Mouse (Mus musculus) heart, postnatal 36 days (tissue): ENCODE data around the gene Gm3371. TPM values are rescaled to one million over a fixed set of nuclear protein-coding genes. Genes with fewer than 3 reads are reported as not detected.
"Not testable (repeated sequence)": the region's sequence is repeated elsewhere in the genome, so short reads cannot be mapped to it uniquely, and the experiment has no call there.

ENCODE experiments used
- DNase-seq, 2 experiments: peaks; one replicate each; pipeline ENCODE4 v3.0.0; 2021 to 2022
- intact Hi-C: fragments of 180-260 bp; cut with DNase I; formaldehyde crosslinking; loops from one replicate; pipeline ENCODE4 v1.15.1; 2025
- total RNA-seq, 2 experiments: library from RNA; stranded (reverse); gene quantifications; 2 replicates each; pipeline ENCODE4 v1.2.3; 2021

Gene Gm3371
- not detected for total RNA-seq

DNA sequence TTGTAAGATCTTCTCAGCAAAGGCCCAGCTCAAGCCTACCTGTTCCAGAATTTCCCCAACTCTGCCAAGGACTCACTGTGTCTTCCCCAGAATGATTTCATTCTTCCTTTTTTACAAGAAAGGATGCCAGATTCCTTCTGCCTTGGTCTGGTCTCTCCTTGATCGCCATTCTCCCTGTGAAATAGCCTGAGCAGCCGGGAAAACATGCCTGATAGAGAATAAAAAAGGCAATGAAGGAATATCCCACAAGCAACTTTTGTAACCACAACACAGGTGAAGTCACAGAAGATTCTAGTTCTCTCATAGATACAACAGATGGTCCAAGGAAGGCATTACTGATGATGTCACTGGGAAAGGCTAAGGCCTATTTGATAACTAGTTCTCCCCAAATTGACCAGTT, at the start of gene Gm3371:
Gene Gm3371, minus strand, starts transcription at position 101 of the 400 bp plus-strand sequence.
- DNase-seq, intact Hi-C loops: not testable (repeated sequence)

DNA sequence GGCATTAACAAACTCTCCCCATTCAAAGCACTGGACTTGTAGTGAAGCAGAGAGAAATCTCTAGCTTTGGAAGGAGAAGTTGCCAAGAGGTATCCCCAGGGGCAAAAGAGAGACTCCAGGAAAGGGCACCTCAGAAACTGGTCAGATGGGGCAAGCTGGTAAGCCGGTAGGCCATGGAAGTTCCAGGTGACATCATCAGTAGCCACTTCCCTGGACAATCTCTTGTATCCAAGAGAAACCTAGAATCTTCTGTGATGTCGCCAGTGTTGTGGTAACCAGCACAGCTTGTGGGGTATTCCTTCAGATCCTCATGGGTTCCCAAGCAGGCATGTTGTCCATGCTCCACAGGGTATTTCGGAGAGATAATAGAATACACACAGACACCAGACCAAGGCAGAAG, 22.8 kb upstream of the Gm3371 start, which contains the start of gene Gm8232:
Gene Gm8232, plus strand, starts transcription at position 301 of the 400 bp plus-strand sequence.
- DNase-seq, intact Hi-C loops: not testable (repeated sequence)

- intact Hi-C loops, DNase-seq: not testable (repeated sequence)
Measured at GRCm38 (mm10) chr14:44384233-44384632, 26.3 kb downstream of the Gm3371 start.

- DNase-seq, intact Hi-C loops: not testable (repeated sequence)
Measured at GRCm38 (mm10) chr14:44365057-44365456, 45.4 kb downstream of the Gm3371 start, which contains the start of gene Gm8229. Gene Gm8229 (plus strand): TSS chr14:44365357.

- intact Hi-C loops, DNase-seq: not testable (repeated sequence)
Measured at GRCm38 (mm10) chr14:44362301-44362700, 48.2 kb downstream of the Gm3371 start.

DNA sequence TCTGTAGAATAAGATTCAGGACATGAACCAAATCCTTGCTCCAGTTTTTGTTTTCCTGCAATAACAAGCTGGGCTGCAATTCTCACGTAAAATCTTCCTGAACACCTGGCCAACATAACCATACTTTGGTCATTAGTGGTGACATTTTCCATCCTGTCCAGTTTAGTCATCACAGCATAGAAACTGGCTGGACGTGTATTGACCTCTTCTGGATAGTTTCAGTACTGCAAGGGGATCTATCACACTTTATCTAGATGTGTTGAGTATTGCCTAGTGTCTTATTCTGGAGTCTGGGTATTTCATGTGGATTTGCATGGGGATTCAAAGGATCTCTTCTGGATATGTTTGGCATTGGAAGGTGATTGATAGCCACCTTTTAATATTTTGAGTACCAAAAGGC, 49.1 kb downstream of the Gm3371 start:
- intact Hi-C loops, DNase-seq: not testable (repeated sequence)

Other genes starting within 250 kb of the Gm3371 start
- not detected for gene Gm8212, start 213.0 kb downstream of the Gm3371 start, total RNA-seq
- not detected for gene 4930503E14Rik, start 197.4 kb downstream of the Gm3371 start, total RNA-seq
- gene Gm8220, start 125.1 kb downstream of the Gm3371 start, total RNA-seq = not detected
- gene Gm5930, start 72.1 kb downstream of the Gm3371 start, total RNA-seq = not detected
- gene Gm8229, start 45.3 kb downstream of the Gm3371 start, total RNA-seq = not detected
- not detected for gene Gm8232, start 22.9 kb upstream of the Gm3371 start, total RNA-seq
- not detected for gene BC061237, start 81.8 kb upstream of the Gm3371 start, total RNA-seq
- not detected for gene Gm17093, start 107.6 kb upstream of the Gm3371 start, total RNA-seq
- not detected for gene Gm8247, start 172.5 kb upstream of the Gm3371 start, total RNA-seq
- gene Gm5624, start 217.2 kb upstream of the Gm3371 start, total RNA-seq = not detected